Mouse (Mus musculus): Measurements from ENCODE around the gene Gm15114. TPM values are rescaled to one million over a fixed set of nuclear protein-coding genes. Genes with fewer than 3 reads are reported as not detected.
"Not testable (repeated sequence)": the region's sequence is repeated elsewhere in the genome, so short reads cannot be mapped to it uniquely, and the experiment has no call there.

Gm15114 gene
- not detected in 2 replicates for polyA plus RNA-seq (2015; fragmentation: Nextera tagmentation; extraction: Ambion mirVana)

- not testable (repeated sequence) for H3K27ac ChIP-seq
- WGBS (ENCODE audit: insufficient replicate concordance): no CpG with 5 or more reads among the region's 1 CpGs
These were observed at the start of gene Gm15114 for GRCm38 (mm10) chrX:148488649-148489048. Gene Gm15114 (plus strand): TSS chrX:148488949.

More at GRCm38 (mm10) chrX:148488649-148489048, at the start of gene Gm15114:
- not testable (repeated sequence) for DNase-seq; H3K27me3 ChIP-seq; H3K9me3 ChIP-seq (replicated peaks); H3K36me3 ChIP-seq; ATAC-seq (ENCODE audit: low read depth); H3K4me2 ChIP-seq; H3K9ac ChIP-seq; H3K4me3 ChIP-seq (replicated peaks); H3K4me1 ChIP-seq (replicated peaks)

Other genes starting within 250 kb of the Gm15114 start
- not detected in 2 replicates for gene Gm8334, start 126.2 kb downstream of the Gm15114 start, polyA plus RNA-seq (2015; fragmentation: Nextera tagmentation; extraction: Ambion mirVana)
- gene Gm15127, start 174.6 kb downstream of the Gm15114 start, polyA plus RNA-seq (2015; fragmentation: Nextera tagmentation; extraction: Ambion mirVana): not detected in 2 replicates